Mouse (Mus musculus): ENCODE data around the gene Ucp2.

Gene Ucp2

GRCm38 (mm10) chr7:100503076-100503475 lies 9.9 kb downstream of the Ucp2 start:
- no peak for ATAC-seq (ENCODE audit: low TSS enrichment)

- ATAC-seq (ENCODE audit: low TSS enrichment) = no peak
Observed at GRCm38 (mm10) chr7:100504740-100505487, 11.8 kb downstream of the Ucp2 start.

GRCm38 (mm10) chr7:100506494-100506893 lies 13.4 kb downstream of the Ucp2 start:
- no peak for ATAC-seq (ENCODE audit: low TSS enrichment)

- ATAC-seq (ENCODE audit: low TSS enrichment) = no peak
Observed at GRCm38 (mm10) chr7:100508670-100509069, 15.5 kb downstream of the Ucp2 start.

DNA sequence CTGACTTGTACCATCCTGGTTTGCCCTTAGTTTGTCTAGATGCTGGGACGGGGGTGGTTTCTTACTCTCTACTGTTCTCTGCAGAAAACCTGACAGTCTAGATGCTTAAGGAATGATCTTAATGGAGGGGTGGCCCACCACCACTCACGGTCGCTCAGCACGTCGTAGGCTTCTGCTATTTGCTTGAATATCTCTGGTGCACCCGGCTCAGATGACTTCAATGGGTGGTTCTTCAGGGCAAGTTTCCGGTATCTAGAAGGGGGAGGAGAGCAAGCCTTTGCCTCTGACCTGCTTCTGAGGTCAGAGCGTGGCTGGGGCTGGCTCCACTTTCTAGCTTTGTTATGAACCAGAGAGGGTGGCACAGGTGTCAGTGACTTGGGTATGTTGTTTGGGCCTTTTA lies 18.5 kb downstream of the Ucp2 start:
- no peak for ATAC-seq (ENCODE audit: low TSS enrichment)

GRCm38 (mm10) chr7:100514573-100514972 lies 21.4 kb downstream of the Ucp2 start, which contains the start of gene Dnajb13:
Gene Dnajb13, minus strand, starts transcription at chr7:100514960.
- peak; percentile 85; the same call in 1 of the 2 replicates for ATAC-seq (ENCODE audit: low TSS enrichment)

GRCm38 (mm10) chr7:100520204-100520603 lies 27.1 kb downstream of the Ucp2 start:
- ATAC-seq (ENCODE audit: low TSS enrichment) = no peak

DNA sequence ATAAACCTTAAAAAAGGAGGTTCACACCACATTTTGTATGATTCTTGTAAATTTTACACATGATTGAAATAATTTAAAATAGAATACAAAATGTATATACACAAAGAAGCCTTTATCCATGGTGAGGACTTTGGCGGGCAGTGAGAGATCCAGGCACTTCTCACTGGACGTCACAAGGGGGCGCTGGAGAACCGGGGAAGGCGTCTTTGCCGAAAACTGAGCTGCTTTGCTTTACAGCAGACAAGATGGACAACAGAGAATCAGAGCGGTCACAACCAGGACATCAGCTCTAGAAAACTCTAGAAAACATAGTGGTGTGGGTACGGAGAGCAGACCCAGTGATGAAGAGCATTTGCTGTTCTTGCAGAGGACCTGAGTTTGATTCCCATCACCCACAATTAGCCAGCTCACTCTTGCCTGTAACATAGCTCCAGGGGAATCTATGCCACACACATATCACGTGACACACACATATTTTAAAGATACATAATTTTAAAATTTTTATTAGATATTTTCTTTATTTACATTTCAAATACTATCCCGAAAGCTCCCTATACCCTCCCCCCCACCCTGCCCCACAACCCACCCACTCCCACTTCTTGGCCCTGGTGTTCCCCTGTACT lies 27.6 kb downstream of the Ucp2 start:
- ATAC-seq (ENCODE audit: low TSS enrichment) = peak; percentile 80; the same call in 1 of the 2 replicates

GRCm38 (mm10) chr7:100522222-100522621 lies 29.1 kb downstream of the Ucp2 start:
- ATAC-seq (ENCODE audit: low TSS enrichment) = no peak

DNA sequence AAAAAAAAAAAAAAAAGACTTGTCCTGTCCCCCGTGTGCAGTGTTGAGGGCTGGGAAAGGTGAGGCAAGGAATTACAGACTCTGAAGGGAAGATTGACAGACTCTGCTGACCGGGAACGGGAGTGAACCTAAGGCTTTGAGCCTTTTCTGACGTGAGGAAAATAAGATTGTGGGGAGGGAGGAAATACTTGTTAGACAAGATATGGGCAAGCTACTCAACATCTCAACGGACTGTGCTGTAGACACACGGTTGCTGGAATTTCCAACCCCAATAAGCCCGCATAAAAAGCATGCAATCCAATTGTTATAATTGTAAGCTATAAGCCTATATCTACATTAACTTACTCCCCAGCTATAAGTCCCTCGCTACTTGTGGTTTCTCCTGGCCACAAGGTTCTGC lies 31.5 kb downstream of the Ucp2 start:
- ATAC-seq (ENCODE audit: low TSS enrichment) = no peak

- ATAC-seq (ENCODE audit: low TSS enrichment) = no peak
Observed at GRCm38 (mm10) chr7:100530766-100531165, 37.6 kb downstream of the Ucp2 start.

DNA sequence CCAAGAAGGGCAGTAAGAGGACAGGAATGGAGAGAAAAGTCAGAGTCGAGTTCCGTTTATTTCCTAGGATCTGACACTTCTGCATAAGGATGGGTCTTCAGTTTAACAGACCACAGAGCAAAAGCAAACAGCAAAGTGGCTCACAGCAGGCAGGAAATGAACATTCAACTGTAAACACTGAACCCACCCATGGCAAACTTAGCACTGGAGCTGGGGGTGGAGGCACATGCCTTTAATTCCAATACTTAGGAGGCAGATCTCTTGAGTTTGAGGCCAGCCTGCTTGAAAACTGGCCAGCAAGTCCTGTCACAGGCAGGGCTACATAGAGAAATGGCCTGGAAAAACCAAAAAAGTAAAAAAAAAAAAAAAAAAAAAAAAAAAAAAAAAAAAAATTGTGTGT lies 40.4 kb downstream of the Ucp2 start:
- ATAC-seq (ENCODE audit: low TSS enrichment) = no peak

GRCm38 (mm10) chr7:100534216-100534615 lies 41.1 kb downstream of the Ucp2 start:
- ATAC-seq (ENCODE audit: low TSS enrichment) = no peak

GRCm38 (mm10) chr7:100535831-100536230 lies 42.7 kb downstream of the Ucp2 start:
- ATAC-seq (ENCODE audit: low TSS enrichment) = no peak

DNA sequence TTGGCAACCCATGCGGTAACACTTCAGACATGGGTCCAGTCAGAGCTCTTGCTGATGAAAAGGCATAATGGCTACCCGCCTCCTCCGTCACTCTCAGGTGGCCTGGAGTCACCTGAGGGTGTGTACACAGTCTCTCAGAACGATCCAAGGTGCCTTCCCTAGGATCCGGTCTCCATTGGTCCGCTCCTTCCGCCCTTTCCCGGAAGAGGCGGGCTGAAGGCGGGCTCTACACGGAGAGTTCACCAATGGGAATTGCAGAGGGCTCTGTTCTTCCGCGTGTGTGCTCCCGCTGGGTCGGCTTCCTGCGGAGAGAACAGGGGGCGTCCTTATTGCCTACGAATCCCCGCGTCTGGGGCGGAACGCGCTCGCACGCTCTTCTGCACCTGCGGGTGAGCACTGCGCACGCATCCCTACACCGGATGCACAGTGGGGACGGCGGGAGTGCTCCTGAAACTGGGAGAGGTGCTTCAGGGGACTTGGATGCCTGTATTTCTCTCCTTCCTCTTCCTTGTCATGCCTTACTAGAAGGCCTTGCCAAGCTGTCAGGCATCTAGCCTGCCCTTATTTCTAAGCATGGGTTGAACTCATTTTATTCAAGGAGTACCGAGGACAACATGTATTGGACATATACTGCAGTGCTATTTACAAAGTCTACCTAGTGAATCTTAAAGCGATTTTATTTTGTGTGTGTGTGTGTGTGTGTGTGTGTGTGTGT lies 43.8 kb downstream of the Ucp2 start, which contains the start of gene Coa4:
Gene Coa4 (plus strand): TSS at position 268 of the 715 bp plus-strand sequence.
- peak; percentile 99 for ATAC-seq (ENCODE audit: low TSS enrichment)

DNA sequence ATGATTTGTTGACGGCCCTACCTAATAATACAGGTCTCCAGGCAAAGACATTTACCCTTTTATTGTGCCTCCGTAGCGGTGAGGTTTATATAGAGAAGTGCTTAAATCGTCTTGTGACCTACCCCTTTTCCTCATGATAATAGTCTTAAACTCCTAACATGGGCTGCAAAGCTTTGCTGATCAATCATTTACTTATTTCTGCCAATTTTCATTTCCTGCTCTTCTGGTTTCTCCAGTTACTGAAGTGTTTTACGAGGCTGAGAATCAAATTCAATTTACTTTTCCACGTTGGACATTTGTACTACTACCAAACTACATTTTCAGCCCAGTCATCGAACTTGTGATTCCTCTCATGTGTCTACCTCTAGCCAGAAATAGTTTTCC lies 44.4 kb downstream of the Ucp2 start:
- no peak for ATAC-seq (ENCODE audit: low TSS enrichment)

DNA sequence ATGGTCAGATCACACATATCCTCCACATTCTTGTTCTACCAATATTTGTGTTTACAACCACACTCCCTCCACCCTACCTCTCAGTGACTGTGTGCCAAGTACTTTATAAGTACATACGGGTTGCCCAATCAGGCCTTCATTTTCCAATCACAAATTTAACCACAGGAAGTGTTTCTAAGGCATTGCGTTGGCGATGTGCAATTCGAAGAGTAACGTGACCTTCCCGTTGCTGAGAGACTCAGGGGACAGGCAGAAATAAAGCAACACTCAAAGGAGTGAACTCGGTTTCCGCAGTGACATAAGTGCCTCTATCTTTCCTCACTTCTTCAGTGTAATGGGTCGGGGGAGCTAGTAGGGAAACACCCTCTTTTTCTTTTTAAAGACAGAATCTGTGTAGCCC lies 46.4 kb downstream of the Ucp2 start:
- ATAC-seq (ENCODE audit: low TSS enrichment) = no peak

GRCm38 (mm10) chr7:100544437-100544836 lies 51.3 kb downstream of the Ucp2 start:
- no peak for ATAC-seq (ENCODE audit: low TSS enrichment)

GRCm38 (mm10) chr7:100547631-100548030 lies 54.5 kb downstream of the Ucp2 start:
- no peak for ATAC-seq (ENCODE audit: low TSS enrichment)

- ATAC-seq (ENCODE audit: low TSS enrichment) = no peak
Observed at GRCm38 (mm10) chr7:100549796-100550195, 56.7 kb downstream of the Ucp2 start.

GRCm38 (mm10) chr7:100550338-100551007 lies 57.3 kb downstream of the Ucp2 start:
- peak; percentile 69 for ATAC-seq (ENCODE audit: low TSS enrichment)

Measured in frontal cortex, adult (tissue).